Mouse (Mus musculus): ENCODE results near the gene Arhgap24. TPM values are rescaled to one million over a fixed set of nuclear protein-coding genes. Genes with fewer than 3 reads are reported as not detected.

The Arhgap24 gene
- total RNA-seq (2015; ENCODE audit: low replicate concordance), result not detected in 2 replicates
- 0.17 and 0.84 TPM in 2 replicates for total RNA-seq (2017; ENCODE audit: low replicate concordance)

GRCm38 (mm10) chr5:102481215-102482211 lies at the start of gene Arhgap24:
Gene Arhgap24, plus strand, starts transcription at chr5:102481391.
- ATAC-seq (replicated peaks; ENCODE audit: low FRiP score, poor library complexity, severe bottlenecking), result no peak

- ATAC-seq (replicated peaks; ENCODE audit: low FRiP score, poor library complexity, severe bottlenecking), result no peak
Measured at GRCm38 (mm10) chr5:102434182-102434581, 47.0 kb upstream of the Arhgap24 start.

GRCm38 (mm10) chr5:102436581-102436980 lies 44.6 kb upstream of the Arhgap24 start:
- ATAC-seq (replicated peaks; ENCODE audit: low FRiP score, poor library complexity, severe bottlenecking), result no peak

- no peak for ATAC-seq (replicated peaks; ENCODE audit: low FRiP score, poor library complexity, severe bottlenecking)
Measured at GRCm38 (mm10) chr5:102439119-102439877, 41.9 kb upstream of the Arhgap24 start.

GRCm38 (mm10) chr5:102447436-102447835 lies 33.8 kb upstream of the Arhgap24 start:
- ATAC-seq (replicated peaks; ENCODE audit: low FRiP score, poor library complexity, severe bottlenecking), result no peak

- no peak for ATAC-seq (replicated peaks; ENCODE audit: low FRiP score, poor library complexity, severe bottlenecking)
Measured at GRCm38 (mm10) chr5:102450897-102451296, 30.3 kb upstream of the Arhgap24 start.

GRCm38 (mm10) chr5:102452079-102452797 lies 29.0 kb upstream of the Arhgap24 start:
- no peak for ATAC-seq (replicated peaks; ENCODE audit: low FRiP score, poor library complexity, severe bottlenecking)

- no peak for ATAC-seq (replicated peaks; ENCODE audit: low FRiP score, poor library complexity, severe bottlenecking)
Measured at GRCm38 (mm10) chr5:102453324-102453723, 27.9 kb upstream of the Arhgap24 start.

- no peak for ATAC-seq (replicated peaks; ENCODE audit: low FRiP score, poor library complexity, severe bottlenecking)
Measured at GRCm38 (mm10) chr5:102455247-102455646, 25.9 kb upstream of the Arhgap24 start.

GRCm38 (mm10) chr5:102460452-102461197 lies 20.6 kb upstream of the Arhgap24 start:
- no peak for ATAC-seq (replicated peaks; ENCODE audit: low FRiP score, poor library complexity, severe bottlenecking)

- no peak for ATAC-seq (replicated peaks; ENCODE audit: low FRiP score, poor library complexity, severe bottlenecking)
Measured at GRCm38 (mm10) chr5:102462948-102463347, 18.2 kb upstream of the Arhgap24 start.

GRCm38 (mm10) chr5:102465372-102465771 lies 15.8 kb upstream of the Arhgap24 start:
- ATAC-seq (replicated peaks; ENCODE audit: low FRiP score, poor library complexity, severe bottlenecking), result no peak

GRCm38 (mm10) chr5:102468292-102468691 lies 12.9 kb upstream of the Arhgap24 start:
- ATAC-seq (replicated peaks; ENCODE audit: low FRiP score, poor library complexity, severe bottlenecking), result no peak

- no peak for ATAC-seq (replicated peaks; ENCODE audit: low FRiP score, poor library complexity, severe bottlenecking)
Measured at GRCm38 (mm10) chr5:102470284-102470683, 10.9 kb upstream of the Arhgap24 start.

GRCm38 (mm10) chr5:102478076-102478475 lies 3.1 kb upstream of the Arhgap24 start:
- no peak for ATAC-seq (replicated peaks; ENCODE audit: low FRiP score, poor library complexity, severe bottlenecking)

GRCm38 (mm10) chr5:102483285-102483975 lies 2.2 kb downstream of the Arhgap24 start:
- no peak for ATAC-seq (replicated peaks; ENCODE audit: low FRiP score, poor library complexity, severe bottlenecking)

- ATAC-seq (replicated peaks; ENCODE audit: low FRiP score, poor library complexity, severe bottlenecking), result no peak
Measured at GRCm38 (mm10) chr5:102491554-102491953, 10.4 kb downstream of the Arhgap24 start.

GRCm38 (mm10) chr5:102492152-102492551 lies 11.0 kb downstream of the Arhgap24 start:
- no peak for ATAC-seq (replicated peaks; ENCODE audit: low FRiP score, poor library complexity, severe bottlenecking)

GRCm38 (mm10) chr5:102494827-102495226 lies 13.6 kb downstream of the Arhgap24 start:
- ATAC-seq (replicated peaks; ENCODE audit: low FRiP score, poor library complexity, severe bottlenecking), result no peak

All from erythroblast, adult 5-6 weeks (primary cell).